Mouse (Mus musculus): Measurements from ENCODE around the gene Wif1.

Wif1 gene

GRCm38 (mm10) chr10:121033826-121034568, at the start of gene Wif1:
Gene Wif1, plus strand, starts transcription at chr10:121033960.
- DNase-seq (ENCODE audit: low spot score in 2 of 2): peak; percentile 42 to 69

GRCm38 (mm10) chr10:121002135-121002534, 31.6 kb upstream of the Wif1 start:
- no peak for DNase-seq (ENCODE audit: low spot score in 2 of 2)

GRCm38 (mm10) chr10:121011496-121011895, 22.3 kb upstream of the Wif1 start:
- no peak for DNase-seq (ENCODE audit: low spot score in 2 of 2)

GRCm38 (mm10) chr10:121016291-121016690, 17.5 kb upstream of the Wif1 start:
- DNase-seq (ENCODE audit: low spot score in 2 of 2): no peak

GRCm38 (mm10) chr10:121016711-121017503, 16.9 kb upstream of the Wif1 start:
- no peak for DNase-seq (ENCODE audit: low spot score in 2 of 2)

GRCm38 (mm10) chr10:121022951-121023350, 10.8 kb upstream of the Wif1 start:
- no peak for DNase-seq (ENCODE audit: low spot score in 2 of 2)

- DNase-seq (ENCODE audit: low spot score in 2 of 2): peak; percentile 6 to 39
Measured at GRCm38 (mm10) chr10:121031802-121032201, 2.0 kb upstream of the Wif1 start.

- peak; percentile 69 to 78 for DNase-seq (ENCODE audit: low spot score in 2 of 2)
Measured at GRCm38 (mm10) chr10:121033128-121033791, 500 bp upstream of the Wif1 start.

GRCm38 (mm10) chr10:121034569-121034947, 798 bp downstream of the Wif1 start:
- DNase-seq (ENCODE audit: low spot score in 2 of 2): no peak

- no peak for DNase-seq (ENCODE audit: low spot score in 2 of 2)
Measured at GRCm38 (mm10) chr10:121038556-121039284, 5.0 kb downstream of the Wif1 start.

GRCm38 (mm10) chr10:121040911-121041310, 7.2 kb downstream of the Wif1 start:
- DNase-seq (ENCODE audit: low spot score in 2 of 2): no peak

GRCm38 (mm10) chr10:121047440-121047839, 13.7 kb downstream of the Wif1 start:
- DNase-seq (ENCODE audit: low spot score in 2 of 2): no peak

GRCm38 (mm10) chr10:121052076-121052475, 18.3 kb downstream of the Wif1 start:
- DNase-seq (ENCODE audit: low spot score in 2 of 2): no peak

- no peak for DNase-seq (ENCODE audit: low spot score in 2 of 2)
Measured at GRCm38 (mm10) chr10:121055452-121056188, 21.9 kb downstream of the Wif1 start.

GRCm38 (mm10) chr10:121056823-121057222, 23.1 kb downstream of the Wif1 start:
- no peak for DNase-seq (ENCODE audit: low spot score in 2 of 2)

GRCm38 (mm10) chr10:121059043-121060003, 25.6 kb downstream of the Wif1 start:
- no peak for DNase-seq (ENCODE audit: low spot score in 2 of 2)

- no peak for DNase-seq (ENCODE audit: low spot score in 2 of 2)
Measured at GRCm38 (mm10) chr10:121061336-121061835, 27.6 kb downstream of the Wif1 start.

GRCm38 (mm10) chr10:121062704-121063103, 28.9 kb downstream of the Wif1 start:
- no peak for DNase-seq (ENCODE audit: low spot score in 2 of 2)

GRCm38 (mm10) chr10:121067416-121067951, 33.7 kb downstream of the Wif1 start:
- no peak for DNase-seq (ENCODE audit: low spot score in 2 of 2)

All from natural killer cell, adult 2 months (primary cell).